Mouse (Mus musculus): ENCODE results near the gene Pim3. TPM values are rescaled to one million over a fixed set of nuclear protein-coding genes. Genes with fewer than 3 reads are reported as not detected.
A peak's percentile ranks its signal among the peaks of the same experiment; 100 is the strongest.

The Pim3 gene
- polyA plus RNA-seq, 1 experiment, result 78.5 TPM

GRCm38 (mm10) chr15:88858141-88858541 is 3.8 kb upstream of the Pim3 start:
- WGBS, result 48% methylated on average over 3 of the region's 3 CpGs
- TF ChIP-seq POLR2A (IDR thresholded peaks at IDR 0.05; ENCODE audit: low read depth, low read length) (no peak), CTCF (conservative IDR thresholded peaks at IDR 0.05; ENCODE audit: insufficient read depth, insufficient read length, low read depth, low read length) (no peak)
- Histone ChIP-seq H3K4me1 (ENCODE audit: control insufficient read depth, insufficient read depth, low read length) (peaks cover 33% of the 10 kb centered on the region), H3K36me3 (ENCODE audit: control insufficient read depth, insufficient read depth, low read length) (peaks cover 1% of the 10 kb centered on the region), H3K27me3 (replicated peaks; ENCODE audit: control insufficient read depth, insufficient read depth, low read length) (no peaks in the 10 kb centered on the region), H3K27ac (ENCODE audit: insufficient read depth, low read depth, low read length) (no peak overlapping the region), H3K4me3 (ENCODE audit: insufficient read depth, low read depth, low read length) (no peak overlapping the region)
- DNase-seq, result peak; percentile 69

- H3K4me1 ChIP-seq (ENCODE audit: control insufficient read depth, insufficient read depth, low read length), result peaks cover 28% of the 10 kb centered on the region
- no peak for TF ChIP-seq POLR2A (IDR thresholded peaks at IDR 0.05; ENCODE audit: low read depth, low read length)
- TF ChIP-seq CTCF (conservative IDR thresholded peaks at IDR 0.05; ENCODE audit: insufficient read depth, insufficient read length, low read depth, low read length), result no peak
- no peak for DNase-seq
- H3K27me3 ChIP-seq (replicated peaks; ENCODE audit: control insufficient read depth, insufficient read depth, low read length), result no peaks in the 10 kb centered on the region
- H3K27ac ChIP-seq (ENCODE audit: insufficient read depth, low read depth, low read length), result no peak overlapping the region
- H3K4me3 ChIP-seq (ENCODE audit: insufficient read depth, low read depth, low read length), result no peak overlapping the region
- peaks cover 7% of the 10 kb centered on the region for H3K36me3 ChIP-seq (ENCODE audit: control insufficient read depth, insufficient read depth, low read length)
- WGBS, result 81% methylated on average over 2 of the region's 2 CpGs
Measured at GRCm38 (mm10) chr15:88858707-88859106, 3.3 kb upstream of the Pim3 start.

- 74% methylated on average over 8 of the region's 8 CpGs for WGBS
- DNase-seq, result no peak
Measured at GRCm38 (mm10) chr15:88859206-88859970, 2.6 kb upstream of the Pim3 start.

GRCm38 (mm10) chr15:88860781-88861180 is 1.2 kb upstream of the Pim3 start:
- DNase-seq, result no peak
- H3K4me1 ChIP-seq (ENCODE audit: control insufficient read depth, insufficient read depth, low read length), result peaks cover 14% of the 10 kb centered on the region
- no peak for TF ChIP-seq CTCF (conservative IDR thresholded peaks at IDR 0.05; ENCODE audit: insufficient read depth, insufficient read length, low read depth, low read length)
- TF ChIP-seq POLR2A (IDR thresholded peaks at IDR 0.05; ENCODE audit: low read depth, low read length), result no peak
- no peaks in the 10 kb centered on the region for H3K27me3 ChIP-seq (replicated peaks; ENCODE audit: control insufficient read depth, insufficient read depth, low read length)
- WGBS, result 91% methylated on average over 3 of the region's 3 CpGs
- H3K36me3 ChIP-seq (ENCODE audit: control insufficient read depth, insufficient read depth, low read length), result peaks cover 19% of the 10 kb centered on the region
- no peak overlapping the region for H3K4me3 ChIP-seq (ENCODE audit: insufficient read depth, low read depth, low read length)
- H3K27ac ChIP-seq (ENCODE audit: insufficient read depth, low read depth, low read length), result peak overlapping the region; percentile 86; the same call in 1 of the 2 replicates

More at GRCm38 (mm10) chr15:88859206-88859970, 2.6 kb upstream of the Pim3 start:
- H3K4me1 ChIP-seq (ENCODE audit: control insufficient read depth, insufficient read depth, low read length), result peaks cover 26% of the 10 kb centered on the region
- peaks cover 10% of the 10 kb centered on the region for H3K36me3 ChIP-seq (ENCODE audit: control insufficient read depth, insufficient read depth, low read length)
- no peak overlapping the region for H3K27ac ChIP-seq (ENCODE audit: insufficient read depth, low read depth, low read length)
- no peak overlapping the region for H3K4me3 ChIP-seq (ENCODE audit: insufficient read depth, low read depth, low read length)
- TF ChIP-seq POLR2A (IDR thresholded peaks at IDR 0.05; ENCODE audit: low read depth, low read length), result no peak
- no peak for TF ChIP-seq CTCF (conservative IDR thresholded peaks at IDR 0.05; ENCODE audit: insufficient read depth, insufficient read length, low read depth, low read length)
- no peaks in the 10 kb centered on the region for H3K27me3 ChIP-seq (replicated peaks; ENCODE audit: control insufficient read depth, insufficient read depth, low read length)

- WGBS, result under 1% methylated on average over 97 of the region's 98 CpGs
- peak overlapping the region; percentile 97 for H3K27ac ChIP-seq (ENCODE audit: insufficient read depth, low read depth, low read length)
Measured at GRCm38 (mm10) chr15:88862881-88863694, 1.1 kb downstream of the Pim3 start.

GRCm38 (mm10) chr15:88863695-88864231 is 1.8 kb downstream of the Pim3 start:
- Histone ChIP-seq H3K4me1 (ENCODE audit: control insufficient read depth, insufficient read depth, low read length) (peaks cover 37% of the 10 kb centered on the region), H3K27ac (ENCODE audit: insufficient read depth, low read depth, low read length) (peak overlapping the region; percentile 97), H3K36me3 (ENCODE audit: control insufficient read depth, insufficient read depth, low read length) (peaks cover 19% of the 10 kb centered on the region), H3K4me3 (ENCODE audit: insufficient read depth, low read depth, low read length) (peak overlapping the region; percentile 83), H3K27me3 (replicated peaks; ENCODE audit: control insufficient read depth, insufficient read depth, low read length) (no peaks in the 10 kb centered on the region)
- peak; percentile 97 for DNase-seq
- 1% methylated on average over 39 of the region's 39 CpGs for WGBS
- peak; percentile 51 for TF ChIP-seq POLR2A (IDR thresholded peaks at IDR 0.05; ENCODE audit: low read depth, low read length)
- TF ChIP-seq CTCF (conservative IDR thresholded peaks at IDR 0.05; ENCODE audit: insufficient read depth, insufficient read length, low read depth, low read length), result no peak

More at GRCm38 (mm10) chr15:88862881-88863694, 1.1 kb downstream of the Pim3 start:
- TF ChIP-seq CTCF (conservative IDR thresholded peaks at IDR 0.05; ENCODE audit: insufficient read depth, insufficient read length, low read depth, low read length) (no peak), POLR2A (IDR thresholded peaks at IDR 0.05; ENCODE audit: low read depth, low read length) (peak; percentile 19)
- H3K27me3 ChIP-seq (replicated peaks; ENCODE audit: control insufficient read depth, insufficient read depth, low read length), result no peaks in the 10 kb centered on the region
- H3K4me1 ChIP-seq (ENCODE audit: control insufficient read depth, insufficient read depth, low read length), result peaks cover 31% of the 10 kb centered on the region
- H3K36me3 ChIP-seq (ENCODE audit: control insufficient read depth, insufficient read depth, low read length), result peaks cover 19% of the 10 kb centered on the region
- H3K4me3 ChIP-seq (ENCODE audit: insufficient read depth, low read depth, low read length), result peak overlapping the region; percentile 83
- peak; percentile 72 for DNase-seq
